Mouse (Mus musculus) stomach, embryonic 15.5 days (tissue): ENCODE results near the gene Prg3. TPM values are rescaled to one million over a fixed set of nuclear protein-coding genes. Genes with fewer than 3 reads are reported as not detected.
A peak's percentile ranks its signal among the peaks of the same experiment; 100 is the strongest.

Source experiments
- ATAC-seq: fragments of 200-750 bp; cut with Nextera tagmentation; 2 replicates; pipeline ENCODE4 v1.8.0; 2017; ENCODE audit warnings: low read depth, moderate number of reproducible peaks, moderate TSS enrichment; ENCODE audit not compliant: insufficient read depth, low FRiP score
- H3K27ac ChIP-seq: fragments of 300-500 bp; sonication (generic); 2 replicates; pipeline ENCODE4 v1.5.1; 2015; ENCODE audit warnings: mild to moderate bottlenecking, inconsistent platforms
- H3K27me3 ChIP-seq: fragments of 300-500 bp; sonication (generic); replicated peaks from 2 replicates; pipeline ENCODE4 v1.6.1; 2015; ENCODE audit warnings: inconsistent platforms
- H3K36me3 ChIP-seq: fragments of 300-500 bp; sonication (generic); 2 replicates; pipeline ENCODE4 v1.6.1; 2015; ENCODE audit warnings: inconsistent platforms
- H3K4me1 ChIP-seq: fragments of 300-500 bp; sonication (generic); 2 replicates; pipeline ENCODE4 v1.6.1; 2015; ENCODE audit warnings: inconsistent platforms
- H3K4me2 ChIP-seq: fragments of 300-500 bp; sonication (generic); 2 replicates; pipeline ENCODE4 v1.6.1; 2015; ENCODE audit warnings: mild to moderate bottlenecking, inconsistent platforms
- H3K4me3 ChIP-seq: fragments of 300-500 bp; sonication (generic); replicated peaks from 2 replicates; pipeline ENCODE4 v1.5.1; 2015; ENCODE audit warnings: inconsistent platforms
- H3K9ac ChIP-seq: fragments of 300-500 bp; sonication (generic); 2 replicates; pipeline ENCODE4 v1.6.1; 2015; ENCODE audit warnings: inconsistent platforms
- H3K9me3 ChIP-seq: fragments of 300-500 bp; sonication (generic); 2 replicates; pipeline ENCODE4 v1.6.1; 2016; ENCODE audit warnings: inconsistent platforms
- WGBS: fragments of 180-500 bp; shearing (Covaris S2); methylation state at CpG from one replicate; pipeline ENCODE4 v1.1.7; 2015; 5-methylcytosine and 5-hydroxymethylcytosine counted together
- polyA plus RNA-seq: library from polyadenylated mRNA; unstranded; fragments of >200 nt; fragmentation: Nextera tagmentation; extraction: Ambion mirVana; gene quantifications from 2 replicates; pipeline ENCODE4 v1.2.1, GENCODE M21; 2015

Gene Prg3
- polyA plus RNA-seq, 1 experiment from 2014 or later = 0.51 TPM

GRCm38 (mm10) chr2:85026178-85026577, 38.2 kb downstream of the Prg3 start:
- Histone ChIP-seq H3K27ac (no peak overlapping the region), H3K9me3 (no peaks in the 10 kb centered on the region), H3K9ac (no peak overlapping the region), H3K27me3 (no peaks in the 10 kb centered on the region), H3K36me3 (no peaks in the 10 kb centered on the region), H3K4me2 (no peak overlapping the region), H3K4me3 (no peak overlapping the region), H3K4me1 (no peaks in the 10 kb centered on the region)
- ATAC-seq = no peak
- 79% methylated on average over 3 of the region's 3 CpGs for WGBS

DNA sequence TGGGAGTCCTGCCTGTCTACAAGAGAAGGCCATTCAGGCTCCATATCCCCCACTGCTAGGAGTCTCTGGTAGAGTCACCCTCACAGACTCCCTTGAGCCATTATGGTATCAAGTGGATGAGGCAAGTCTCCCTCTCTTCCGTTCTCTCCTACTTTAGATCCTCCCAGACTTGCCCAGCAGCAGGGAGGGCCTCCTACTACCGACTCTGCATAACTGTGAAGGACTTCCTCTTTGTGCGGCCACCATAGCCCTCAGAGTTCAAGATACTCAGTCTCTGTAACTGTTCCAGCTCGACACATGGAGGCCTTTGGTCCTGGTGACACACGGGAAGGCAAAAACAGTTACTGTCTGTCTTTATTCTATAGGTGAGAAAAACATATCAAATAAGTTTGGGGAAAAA, 39.3 kb downstream of the Prg3 start:
- no peak for ATAC-seq
- 69% methylated on average over 5 of the region's 5 CpGs for WGBS
- Histone ChIP-seq H3K27me3 (no peaks in the 10 kb centered on the region), H3K9ac (no peak overlapping the region), H3K9me3 (no peaks in the 10 kb centered on the region), H3K36me3 (no peaks in the 10 kb centered on the region), H3K27ac (no peak overlapping the region), H3K4me2 (no peak overlapping the region), H3K4me3 (no peak overlapping the region), H3K4me1 (no peaks in the 10 kb centered on the region)

- Histone ChIP-seq H3K27ac (no peak overlapping the region), H3K36me3 (no peaks in the 10 kb centered on the region), H3K4me3 (no peak overlapping the region), H3K9me3 (no peaks in the 10 kb centered on the region), H3K4me2 (no peak overlapping the region), H3K4me1 (no peaks in the 10 kb centered on the region), H3K27me3 (no peaks in the 10 kb centered on the region), H3K9ac (no peak overlapping the region)
- 20% methylated on average over 6 of the region's 6 CpGs for WGBS
- ATAC-seq = no peak
Measured at GRCm38 (mm10) chr2:85029897-85030296, 41.9 kb downstream of the Prg3 start.

DNA sequence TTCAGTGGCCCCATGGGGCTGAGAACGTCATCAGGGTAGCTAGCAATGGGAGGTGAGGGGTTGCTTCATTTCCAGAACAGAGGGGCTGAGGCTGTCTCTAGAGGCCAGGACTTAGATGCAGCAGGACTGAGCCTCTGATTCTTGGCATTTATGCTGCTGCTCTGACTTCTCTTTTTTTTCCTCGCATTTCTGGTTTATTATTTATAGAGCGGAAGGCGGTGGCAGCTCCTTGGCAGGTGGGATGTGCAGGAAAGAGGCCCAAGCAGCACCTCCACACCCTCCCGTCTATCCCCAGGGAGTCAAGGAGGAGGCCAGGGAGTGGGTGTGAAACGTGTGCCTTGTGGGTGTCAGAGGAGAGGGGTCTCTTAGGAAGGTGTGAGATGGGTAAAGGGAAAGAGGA, 43.0 kb downstream of the Prg3 start:
- WGBS = 52% methylated on average over 6 of the region's 6 CpGs

DNA sequence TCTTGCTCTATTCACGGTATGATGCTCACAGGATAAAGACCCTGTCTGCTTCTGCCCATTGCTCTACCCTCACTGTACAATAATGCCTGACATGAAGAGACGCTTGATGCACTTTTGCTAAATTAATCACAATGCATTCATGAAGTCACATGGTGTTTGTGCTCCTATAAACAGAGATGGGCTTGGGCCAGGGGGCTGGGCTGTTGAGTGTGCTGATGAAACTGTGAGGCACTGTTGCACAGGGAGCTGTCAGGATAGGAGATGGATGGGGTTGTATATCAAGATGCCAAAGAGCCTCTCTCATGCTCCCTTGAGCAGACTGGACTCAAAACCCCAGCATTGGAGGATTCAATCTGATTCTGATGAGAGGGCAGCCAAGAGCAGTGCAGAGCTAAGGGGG, 45.1 kb downstream of the Prg3 start:
- H3K36me3 ChIP-seq = no peaks in the 10 kb centered on the region
- H3K27me3 ChIP-seq = no peaks in the 10 kb centered on the region
- H3K9ac ChIP-seq = no peak overlapping the region
- peaks cover 6% of the 10 kb centered on the region; the same call in 1 of the 2 replicates for H3K4me1 ChIP-seq
- H3K4me2 ChIP-seq = no peak overlapping the region
- H3K27ac ChIP-seq = no peak overlapping the region
- H3K9me3 ChIP-seq = no peaks in the 10 kb centered on the region
- WGBS = 64% methylated on average over 2 of the region's 2 CpGs
- H3K4me3 ChIP-seq = no peak overlapping the region
- ATAC-seq = no peak

More for the DNA sequence above, 43.0 kb downstream of the Prg3 start:
- no peak for ATAC-seq
- Histone ChIP-seq H3K9me3 (no peaks in the 10 kb centered on the region), H3K27me3 (no peaks in the 10 kb centered on the region), H3K4me3 (no peak overlapping the region), H3K4me2 (no peak overlapping the region), H3K9ac (no peak overlapping the region), H3K27ac (no peak overlapping the region), H3K36me3 (no peaks in the 10 kb centered on the region), H3K4me1 (no peaks in the 10 kb centered on the region)

GRCm38 (mm10) chr2:85034169-85034568, 46.2 kb downstream of the Prg3 start:
- Histone ChIP-seq H3K4me2 (no peak overlapping the region), H3K4me3 (no peak overlapping the region), H3K36me3 (no peaks in the 10 kb centered on the region), H3K9me3 (no peaks in the 10 kb centered on the region), H3K9ac (no peak overlapping the region), H3K27ac (no peak overlapping the region), H3K27me3 (no peaks in the 10 kb centered on the region), H3K4me1 (peaks cover 9% of the 10 kb centered on the region; the same call in 1 of the 2 replicates)
- 68% methylated on average over 7 of the region's 7 CpGs for WGBS
- ATAC-seq = no peak

GRCm38 (mm10) chr2:85036507-85037046, 48.6 kb downstream of the Prg3 start:
- Histone ChIP-seq H3K36me3 (peaks cover 24% of the 10 kb centered on the region), H3K4me2 (peak overlapping the region; percentile 78), H3K4me3 (peak overlapping the region; percentile 84), H3K27me3 (no peaks in the 10 kb centered on the region), H3K4me1 (peaks cover 13% of the 10 kb centered on the region; the same call in 1 of the 2 replicates), H3K9me3 (no peaks in the 10 kb centered on the region), H3K27ac (peak overlapping the region; percentile 81; the same call in 1 of the 2 replicates), H3K9ac (peak overlapping the region; percentile 97; the same call in 1 of the 2 replicates)
- WGBS = 7% methylated on average over 11 of the region's 11 CpGs
- ATAC-seq = peak; percentile 29; the same call in 1 of the 2 replicates

GRCm38 (mm10) chr2:85037047-85038026, 49.3 kb downstream of the Prg3 start, which contains the start of the genes Ssrp1 and P2rx3:
Gene Ssrp1 (plus strand): TSS chr2:85037234.
Gene P2rx3 (minus strand): TSS chr2:85037462.
- Histone ChIP-seq H3K4me1 (peaks cover 13% of the 10 kb centered on the region; the same call in 1 of the 2 replicates), H3K9me3 (no peaks in the 10 kb centered on the region), H3K4me3 (peak within 1 kb of the TSS; percentile 84), H3K4me2 (peak within 1 kb of the TSS; percentile 78), H3K36me3 (peaks cover 31% of the 10 kb centered on the region), H3K9ac (peak within 1 kb of the TSS; percentile 97), H3K27ac (peak within 1 kb of the TSS; percentile 81), H3K27me3 (no peaks in the 10 kb centered on the region)
- ATAC-seq = peak; percentile 93
- WGBS = under 1% methylated on average over 66 of the region's 66 CpGs

GRCm38 (mm10) chr2:85038336-85038735, 50.3 kb downstream of the Prg3 start:
- no peak for ATAC-seq
- Histone ChIP-seq H3K36me3 (peaks cover 41% of the 10 kb centered on the region), H3K27ac (no peak overlapping the region), H3K4me2 (peak overlapping the region; percentile 78), H3K4me3 (peak overlapping the region; percentile 84), H3K9me3 (no peaks in the 10 kb centered on the region), H3K9ac (peak overlapping the region; percentile 97; the same call in 1 of the 2 replicates), H3K27me3 (no peaks in the 10 kb centered on the region), H3K4me1 (peaks cover 13% of the 10 kb centered on the region; the same call in 1 of the 2 replicates)
- 74% methylated on average over 13 of the region's 13 CpGs for WGBS

Other genes with a start within 250 kb of the Prg3 start
- gene Gm19426, start 244.6 kb upstream of the Prg3 start, polyA plus RNA-seq = 6.7 and 7.2 TPM in 2 replicates
- gene Serping1, start 212.8 kb upstream of the Prg3 start, polyA plus RNA-seq = 76.0 and 79.6 TPM in 2 replicates
- 52.7 and 79.0 TPM in 2 replicates for gene Ube2l6, start 189.4 kb upstream of the Prg3 start, polyA plus RNA-seq
- 0.08 and 0.19 TPM in 2 replicates for gene Smtnl1, start 165.6 kb upstream of the Prg3 start, polyA plus RNA-seq
- gene Timm10, start 161.2 kb upstream of the Prg3 start, polyA plus RNA-seq = 47.2 and 50.4 TPM in 2 replicates
- 19.5 and 26.3 TPM in 2 replicates for gene Slc43a1, start 149.4 kb upstream of the Prg3 start, polyA plus RNA-seq
- gene Rtn4rl2, start 101.5 kb upstream of the Prg3 start, polyA plus RNA-seq = 0.85 and 0.91 TPM in 2 replicates
- gene Slc43a3, start 51.6 kb upstream of the Prg3 start, polyA plus RNA-seq = 44.8 and 47.4 TPM in 2 replicates
- gene Prg2, start 7.8 kb upstream of the Prg3 start, polyA plus RNA-seq = 1.8 and 4.0 TPM in 2 replicates
- gene Ssrp1, start 49.0 kb downstream of the Prg3 start, polyA plus RNA-seq = 242 and 244 TPM in 2 replicates
- 1.4 and 1.6 TPM in 2 replicates for gene P2rx3, start 49.2 kb downstream of the Prg3 start, polyA plus RNA-seq
- gene Tnks1bp1, start 59.8 kb downstream of the Prg3 start, polyA plus RNA-seq = 38.6 and 48.4 TPM in 2 replicates
- 65.3 and 72.1 TPM in 2 replicates for gene Aplnr, start 148.0 kb downstream of the Prg3 start, polyA plus RNA-seq
- gene Lrrc55, start 209.0 kb downstream of the Prg3 start, polyA plus RNA-seq = 2.8 and 3.5 TPM in 2 replicates